Mouse (Mus musculus): Measurements from ENCODE around the gene Bsg. TPM values are rescaled to one million over a fixed set of nuclear protein-coding genes. Genes with fewer than 3 reads are reported as not detected.

Gene Bsg
- total and polyA plus RNA-seq, 3 experiments, result 318 to 700 (median 346) TPM

DNA sequence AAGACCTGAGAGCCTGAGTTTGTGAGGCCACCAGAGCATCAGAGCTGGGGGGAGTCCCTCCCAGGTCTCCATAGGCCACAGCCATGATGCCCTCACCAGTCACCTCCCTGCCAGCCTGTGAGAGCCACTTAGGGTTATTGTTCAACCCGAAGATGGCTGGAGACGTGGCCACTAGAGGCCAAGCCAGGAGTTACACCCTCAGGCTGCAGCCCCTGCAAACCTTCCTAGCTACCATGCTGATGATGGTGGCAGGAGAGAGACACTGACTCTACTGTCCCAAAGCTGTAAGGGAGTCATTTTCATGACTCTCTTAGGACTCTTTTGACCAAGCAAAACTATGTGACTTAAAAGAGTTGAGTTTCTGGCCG, 32.2 kb upstream of the Bsg start (continued):
- TF ChIP-seq RAD21 (IDR thresholded peaks at IDR 0.05; ENCODE audit: low read depth, low read length) (no peak), RCOR1 (IDR thresholded peaks at IDR 0.05; ENCODE audit: low read depth, low read length) (no peak), MXI1 (IDR thresholded peaks at IDR 0.05; ENCODE audit: low read depth, low read length) (no peak)

DNA sequence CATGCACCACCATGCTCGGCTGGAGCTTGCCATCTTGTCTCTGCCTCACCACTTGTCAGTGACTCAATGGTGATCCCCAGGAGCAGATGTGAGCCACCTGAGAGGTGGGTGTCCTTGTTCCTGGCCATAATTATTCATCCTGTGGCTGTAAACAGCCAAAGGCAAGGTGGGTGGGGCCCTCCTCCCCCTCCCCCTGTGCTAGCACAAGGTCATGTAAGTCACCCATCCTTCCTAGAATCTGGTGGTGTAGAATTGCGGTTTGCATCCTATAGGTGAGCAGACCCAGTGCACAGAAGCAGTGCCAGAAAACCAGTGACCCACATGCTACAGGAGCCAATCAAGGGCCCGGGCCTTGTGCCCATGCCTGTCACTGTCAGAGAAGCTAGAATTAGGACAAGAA, 31.2 kb upstream of the Bsg start:
- no peak overlapping the region for H3K27ac ChIP-seq (ENCODE audit: control insufficient read depth, low read depth, low read length)
- H3K9ac ChIP-seq (ENCODE audit: control insufficient read depth, low read depth, low read length, poor library complexity, severe bottlenecking), result no peak overlapping the region
- no peaks in the 10 kb centered on the region for H3K9me3 ChIP-seq (replicated peaks; ENCODE audit: insufficient read depth, low read length)
- peaks cover 0 to 9% of the 10 kb centered on the region in 2 experiments; a peak in 3 of 4 replicates for H3K4me1 ChIP-seq (ENCODE audit: control insufficient read depth in 1 of 2, insufficient read depth in 2 of 2, low read length in 2 of 2)
- no peak for TF ChIP-seq HCFC1 (IDR thresholded peaks at IDR 0.05; ENCODE audit: low read depth, low read length)
- no peak for TF ChIP-seq MYB (IDR thresholded peaks at IDR 0.05; ENCODE audit: low read depth, low read length)
- no peak for DNase-seq (ENCODE audit: low read depth, low spot score)
- no peak overlapping the region for H3K4me3 ChIP-seq (ENCODE audit: control insufficient read depth in 1 of 2, insufficient read depth in 1 of 2, low read depth in 2 of 2, low read length in 2 of 2)
- H3K79me2 ChIP-seq (ENCODE audit: control insufficient read depth, insufficient read depth, low read length, poor library complexity), result peaks cover 11% of the 10 kb centered on the region
- H3K36me3 ChIP-seq (ENCODE audit: control insufficient read depth in 1 of 2, insufficient read depth in 2 of 2, low read length in 2 of 2), result peaks cover 0 to 4% of the 10 kb centered on the region in 2 experiments; a peak in 1 of 4 replicates
- H3K27me3 ChIP-seq (ENCODE audit: control insufficient read depth in 1 of 2, insufficient read depth in 2 of 2, low read length in 2 of 2), result no peaks in the 10 kb centered on the region

DNA sequence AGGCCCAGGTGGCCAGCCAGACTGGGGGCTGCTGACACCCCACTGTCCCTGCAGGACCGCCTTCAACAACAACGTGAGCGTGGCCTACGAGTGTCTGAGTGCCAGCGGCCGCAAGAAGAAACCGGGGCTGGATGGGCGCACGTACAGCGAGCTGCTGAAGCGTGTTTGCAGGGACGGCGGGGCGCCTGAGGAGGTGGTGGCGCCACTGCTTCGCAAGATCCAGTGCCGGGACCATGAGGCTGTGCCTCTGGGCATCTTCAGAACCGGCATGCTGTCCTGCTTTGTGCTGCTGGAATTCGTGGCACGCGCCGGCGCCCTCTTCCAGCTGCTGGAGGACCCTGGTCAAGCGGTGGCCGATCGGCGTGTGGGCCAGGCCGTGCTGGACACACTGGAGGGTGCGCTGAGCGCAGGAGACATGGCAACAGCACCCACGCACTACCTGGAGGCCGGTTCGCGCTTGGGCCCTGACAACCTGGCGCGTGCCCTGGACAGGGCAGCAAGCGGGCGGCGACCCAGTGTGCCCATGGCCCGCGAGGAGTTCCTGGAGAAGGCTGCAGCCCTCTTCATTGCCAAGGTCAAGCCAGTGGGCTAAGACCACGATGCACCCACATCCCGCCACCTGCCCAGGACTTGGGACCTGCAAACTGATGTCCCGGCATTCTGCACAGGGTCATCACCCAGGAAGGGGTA, 28.8 kb upstream of the Bsg start:
- Histone ChIP-seq H3K4me3 (ENCODE audit: control insufficient read depth in 1 of 2, insufficient read depth in 1 of 2, low read depth in 2 of 2, low read length in 2 of 2) (no peak overlapping the region), H3K9ac (ENCODE audit: control insufficient read depth, low read depth, low read length, poor library complexity, severe bottlenecking) (no peak overlapping the region), H3K27ac (ENCODE audit: control insufficient read depth, low read depth, low read length) (no peak overlapping the region), H3K27me3 (ENCODE audit: control insufficient read depth in 1 of 2, insufficient read depth in 2 of 2, low read length in 2 of 2) (no peaks in the 10 kb centered on the region), H3K4me1 (ENCODE audit: control insufficient read depth in 1 of 2, insufficient read depth in 2 of 2, low read length in 2 of 2) (peaks cover 0 to 5% of the 10 kb centered on the region in 2 experiments; a peak in 1 of 4 replicates), H3K9me3 (replicated peaks; ENCODE audit: insufficient read depth, low read length) (no peaks in the 10 kb centered on the region), H3K36me3 (ENCODE audit: control insufficient read depth in 1 of 2, insufficient read depth in 2 of 2, low read length in 2 of 2) (peaks cover 0 to 1% of the 10 kb centered on the region in 2 experiments; a peak in 1 of 4 replicates), H3K79me2 (ENCODE audit: control insufficient read depth, insufficient read depth, low read length, poor library complexity) (peaks cover 1% of the 10 kb centered on the region; the same call in 1 of the 2 replicates)
- DNase-seq (ENCODE audit: low read depth, low spot score), result no peak
- no peak for TF ChIP-seq GABPA (IDR thresholded peaks at IDR 0.05; ENCODE audit: low read depth, low read length)
- TF ChIP-seq RCOR1 (IDR thresholded peaks at IDR 0.05; ENCODE audit: low read depth, low read length), result no peak
- TF ChIP-seq GATA1 (IDR thresholded peaks at IDR 0.05; ENCODE audit: low read depth, low read length), result no peak
- no peak for TF ChIP-seq MAFK (IDR thresholded peaks at IDR 0.05; ENCODE audit: borderline replicate concordance, low read depth, low read length)

DNA sequence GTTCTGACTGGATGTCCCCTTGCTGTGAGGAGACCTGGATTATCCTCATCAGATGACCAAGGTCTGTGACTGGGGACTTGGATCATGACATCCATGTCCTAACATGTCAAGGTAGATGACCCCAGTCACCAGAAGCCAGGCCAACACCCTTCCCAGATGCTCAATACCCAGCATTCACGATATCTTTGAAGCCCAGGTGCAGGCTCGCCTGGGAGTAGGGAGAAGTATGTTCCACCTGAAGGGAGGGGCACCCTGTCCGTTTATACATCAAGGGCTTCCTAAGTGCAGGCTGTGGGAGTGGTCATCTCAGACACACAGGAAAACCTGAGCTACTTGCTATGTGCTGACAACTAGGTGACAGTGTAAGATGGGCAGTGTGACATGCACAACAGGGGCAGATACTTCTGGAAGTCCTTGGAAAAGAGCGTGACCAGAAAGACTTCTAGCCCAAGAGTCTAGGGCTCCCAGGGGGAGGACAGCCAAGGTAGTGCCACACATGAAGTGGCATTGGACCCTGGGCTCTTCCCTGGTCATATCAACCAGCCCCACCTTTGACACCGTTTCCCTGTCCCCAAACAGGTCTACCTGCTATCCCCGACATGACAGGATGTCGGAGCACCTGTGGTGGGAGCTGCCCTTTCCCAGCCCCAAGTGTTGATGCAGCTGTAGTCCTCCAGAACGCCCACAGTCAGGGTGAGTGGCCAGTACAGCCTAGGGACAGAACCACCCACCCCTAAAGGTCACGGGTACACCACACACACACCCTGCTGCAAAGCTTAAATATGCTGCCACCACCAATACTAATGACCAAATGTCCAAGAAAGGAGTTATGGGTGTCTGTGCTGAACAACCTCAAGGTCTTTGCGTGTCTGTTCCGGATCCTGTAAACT, 23.4 kb upstream of the Bsg start:
- peaks cover 0 to 4% of the 10 kb centered on the region in 2 experiments; a peak in 2 of 4 replicates for H3K36me3 ChIP-seq (ENCODE audit: control insufficient read depth in 1 of 2, insufficient read depth in 2 of 2, low read length in 2 of 2)
- H3K4me1 ChIP-seq (ENCODE audit: control insufficient read depth in 1 of 2, insufficient read depth in 2 of 2, low read length in 2 of 2), result peaks cover 6 to 19% of the 10 kb centered on the region in 2 experiments; a peak in 3 of 4 replicates
- peak overlapping the region; percentile 35 for H3K27ac ChIP-seq (ENCODE audit: control insufficient read depth, low read depth, low read length)
- DNase-seq (ENCODE audit: low read depth, low spot score), result no peak
- H3K9ac ChIP-seq (ENCODE audit: control insufficient read depth, low read depth, low read length, poor library complexity, severe bottlenecking), result peak overlapping the region; percentile 68
- no peaks in the 10 kb centered on the region for H3K27me3 ChIP-seq (ENCODE audit: control insufficient read depth in 1 of 2, insufficient read depth in 2 of 2, low read length in 2 of 2)
- no peaks in the 10 kb centered on the region for H3K9me3 ChIP-seq (replicated peaks; ENCODE audit: insufficient read depth, low read length)
- peak overlapping the region; percentile 56 to 75 for H3K4me3 ChIP-seq (ENCODE audit: control insufficient read depth in 1 of 2, insufficient read depth in 1 of 2, low read depth in 2 of 2, low read length in 2 of 2)
- H3K79me2 ChIP-seq (ENCODE audit: control insufficient read depth, insufficient read depth, low read length, poor library complexity), result peaks cover 32% of the 10 kb centered on the region
- TF ChIP-seq HCFC1 (IDR thresholded peaks at IDR 0.05; ENCODE audit: low read depth, low read length) (no peak), GABPA (IDR thresholded peaks at IDR 0.05; ENCODE audit: low read depth, low read length) (no peak), MAFK (IDR thresholded peaks at IDR 0.05; ENCODE audit: borderline replicate concordance, low read depth, low read length) (no peak), ETS1 (IDR thresholded peaks at IDR 0.05; ENCODE audit: low read depth, low read length) (no peak), POLR2AphosphoS2 (IDR thresholded peaks at IDR 0.05; ENCODE audit: low read length) (no peak), ZC3H11A (IDR thresholded peaks at IDR 0.05; ENCODE audit: low read depth, low read length) (no peak), MYB (IDR thresholded peaks at IDR 0.05; ENCODE audit: low read depth, low read length) (no peak), USF2 (IDR thresholded peaks at IDR 0.05; ENCODE audit: borderline replicate concordance in 1 of 2, insufficient read depth in 1 of 2, low read depth in 1 of 2, low read length in 2 of 2) (no peak), CTCF (IDR thresholded peaks at IDR 0.05 in 2 of 3, conservative IDR thresholded peaks at IDR 0.05 in 1 of 3; ENCODE audit: control insufficient read depth in 1 of 3, insufficient read depth in 1 of 3, low read depth in 2 of 3, low read length in 3 of 3, poor library complexity in 1 of 3, severe bottlenecking in 1 of 3) (no peak), CHD1 (IDR thresholded peaks at IDR 0.05; ENCODE audit: low read depth, low read length) (no peak), MAX (IDR thresholded peaks at IDR 0.05; ENCODE audit: low read length) (no peak), USF1 (IDR thresholded peaks at IDR 0.05; ENCODE audit: low read depth, low read length) (no peak), BHLHE40 (IDR thresholded peaks at IDR 0.05; ENCODE audit: borderline replicate concordance, low read depth, low read length) (no peak), RAD21 (IDR thresholded peaks at IDR 0.05; ENCODE audit: low read depth, low read length) (no peak), NELFE (IDR thresholded peaks at IDR 0.05; ENCODE audit: low read depth, low read length) (no peak), JUND (IDR thresholded peaks at IDR 0.05; ENCODE audit: low read depth, low read length) (no peak)
